Mouse (Mus musculus) layer of hippocampus, adult 9-11 months (tissue): ENCODE measurements around the gene Ccdc169.
"Not testable (repeated sequence)": the region's sequence is repeated elsewhere in the genome, so short reads cannot be mapped to it uniquely, and the experiment has no call there.

ENCODE experiments used
- DNase-seq: peaks from one replicate; pipeline ENCODE4 v3.0.0; 2022

Gene Ccdc169

DNA sequence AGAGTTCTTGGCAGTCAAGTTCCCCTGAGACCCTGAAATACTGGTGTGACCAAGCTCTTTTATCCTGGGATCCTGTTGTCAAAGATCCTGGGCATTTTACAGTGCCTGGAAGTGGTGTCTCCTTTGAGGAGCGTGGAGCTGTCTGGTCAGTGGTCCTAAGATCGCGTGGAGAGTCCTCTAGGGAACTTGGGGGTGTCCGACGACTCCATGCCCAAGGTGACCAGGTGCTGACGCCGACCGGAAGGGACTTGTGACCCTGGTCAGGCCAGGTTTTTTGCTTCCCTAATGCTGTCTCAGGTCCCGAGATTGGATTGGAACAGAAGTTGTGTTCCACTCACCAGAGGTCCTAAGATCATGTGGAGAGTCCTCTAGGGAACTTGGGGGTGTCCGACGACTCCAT is 66.5 kb downstream of the Ccdc169 start:
- DNase-seq: not testable (repeated sequence)

DNA sequence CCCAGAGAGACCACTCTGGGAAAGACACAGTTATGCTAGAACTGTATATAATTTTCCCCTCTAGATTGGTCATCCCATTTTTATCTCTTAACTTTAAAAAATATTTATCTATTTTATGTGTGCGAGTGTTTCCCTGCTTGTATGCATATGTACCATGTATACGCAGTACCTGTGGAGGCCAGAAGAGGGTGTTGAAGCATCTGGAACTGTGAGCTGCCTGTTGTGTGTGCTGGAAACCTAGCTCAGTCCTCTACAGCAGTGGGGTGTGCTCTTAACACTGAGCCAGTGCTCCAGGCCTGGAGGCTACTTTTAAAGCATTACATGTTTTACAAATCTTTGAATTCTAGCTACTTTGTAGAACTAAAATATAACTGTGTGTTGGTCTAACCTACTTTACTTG is 69.3 kb downstream of the Ccdc169 start:
- no peak for DNase-seq

DNA sequence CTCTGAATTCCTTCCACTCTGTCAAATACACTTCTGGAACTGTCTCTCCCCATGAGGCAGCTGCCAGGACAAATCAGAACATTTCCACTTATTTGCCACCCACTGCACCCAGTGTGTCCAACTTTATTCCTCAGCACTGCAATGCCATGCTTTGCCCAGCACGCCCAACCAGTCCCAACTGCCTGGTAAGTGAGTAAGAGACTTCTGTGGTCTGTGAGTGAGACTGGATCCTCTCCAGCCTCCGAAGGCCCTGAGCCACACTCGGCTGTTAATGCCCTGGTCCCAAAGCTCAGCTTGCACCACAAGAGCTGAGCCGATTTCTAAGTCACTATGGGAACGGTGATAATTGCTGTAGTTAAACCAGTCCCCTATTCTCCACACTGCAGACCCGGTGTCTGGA is 70.5 kb downstream of the Ccdc169 start:
- DNase-seq: no peak

DNA sequence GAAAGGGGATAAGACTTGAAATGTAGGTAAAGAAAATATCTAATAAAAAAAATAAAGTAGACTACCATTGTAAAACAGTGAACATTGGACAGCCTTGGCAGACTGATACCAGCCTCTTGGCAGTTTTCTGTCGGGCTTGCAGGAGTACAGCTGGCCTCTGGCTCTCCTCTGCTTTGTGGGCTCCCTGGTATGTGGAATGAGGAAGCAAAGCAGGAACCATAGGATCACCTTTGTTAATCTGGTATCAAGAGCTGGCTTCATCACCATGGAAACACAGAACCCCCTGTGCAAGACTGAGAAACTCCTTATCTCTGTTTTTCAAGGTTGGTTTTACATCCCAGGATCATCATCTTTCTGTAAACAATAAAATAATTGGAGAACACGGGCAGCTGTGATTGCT is 75.1 kb downstream of the Ccdc169 start:
- no peak for DNase-seq

DNA sequence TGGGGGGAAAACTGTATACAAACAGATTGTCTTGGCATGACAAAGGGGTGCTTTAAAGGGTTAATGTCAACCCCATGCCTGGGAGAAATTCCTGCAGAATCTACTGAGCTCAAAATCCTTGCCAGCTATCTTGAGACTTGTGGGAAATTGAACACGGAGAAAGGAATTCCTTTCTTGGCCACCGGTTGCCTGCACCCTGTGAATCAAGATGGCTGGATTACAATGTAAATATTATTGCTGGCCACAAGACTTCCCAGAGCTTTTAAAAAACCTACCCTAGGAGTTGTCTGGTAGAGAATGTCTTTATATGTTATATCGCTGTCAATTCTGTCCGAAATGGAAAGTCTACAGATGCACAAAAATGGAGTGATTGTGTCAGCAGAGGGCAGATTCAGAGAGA is 76.6 kb downstream of the Ccdc169 start:
- no peak for DNase-seq

DNA sequence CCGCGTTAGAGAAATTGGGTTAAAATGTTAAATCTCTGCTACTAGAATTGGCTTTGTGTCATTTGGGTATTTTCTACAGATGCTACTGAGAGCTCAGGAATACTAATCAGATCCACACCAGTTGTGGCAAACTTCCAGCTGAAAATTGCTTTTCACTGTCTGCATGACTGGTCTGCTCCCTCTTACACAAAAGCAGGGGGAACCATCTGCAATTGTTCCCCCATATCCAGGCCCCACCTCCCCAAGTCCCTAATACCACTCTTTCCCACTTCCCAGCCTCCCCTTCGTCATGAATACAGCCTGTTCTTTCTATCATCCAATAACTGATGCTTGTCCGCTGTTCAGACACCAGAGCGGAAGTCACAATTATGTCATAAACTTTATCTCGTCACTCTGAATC is 77.3 kb downstream of the Ccdc169 start:
- DNase-seq: peak; percentile 38

DNA sequence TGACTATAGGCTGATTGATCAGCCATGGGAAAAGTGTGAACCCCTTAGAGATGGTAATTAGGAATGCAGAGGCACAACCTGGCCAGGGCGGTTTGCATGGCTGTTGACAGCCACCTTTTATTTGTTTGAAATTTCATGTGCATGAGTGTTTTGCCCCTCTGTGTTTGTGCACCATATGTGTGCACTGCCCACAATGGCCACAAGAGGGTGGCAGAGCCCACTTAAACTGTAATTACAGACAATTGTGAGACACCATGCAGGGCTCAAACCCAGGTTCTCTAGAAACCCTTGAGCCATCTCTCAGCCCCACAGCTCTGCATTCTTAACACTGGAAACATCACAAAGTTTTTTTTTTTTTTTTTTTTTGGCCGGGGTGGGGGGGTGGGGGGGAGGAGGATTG is 85.4 kb downstream of the Ccdc169 start:
- no peak for DNase-seq
